Mouse (Mus musculus) T-cell, adult 2 months (primary cell): ENCODE data around the gene Hist1h4k.
"Not testable (repeated sequence)": the region's sequence is repeated elsewhere in the genome, so short reads cannot be mapped to it uniquely, and the experiment has no call there.

Experiments
- DNase-seq: peaks from one replicate; pipeline ENCODE4 v3.0.0; 2022; ENCODE audit warnings: low spot score

Hist1h4k gene

GRCm38 (mm10) chr13:21750159-21751017 is at the start of gene Hist1h4k:
Gene Hist1h4k (minus strand): TSS chr13:21750505.
- peak; percentile 86 for DNase-seq

GRCm38 (mm10) chr13:21797163-21797562 is 46.9 kb upstream of the Hist1h4k start:
- not testable (repeated sequence) for DNase-seq

DNA sequence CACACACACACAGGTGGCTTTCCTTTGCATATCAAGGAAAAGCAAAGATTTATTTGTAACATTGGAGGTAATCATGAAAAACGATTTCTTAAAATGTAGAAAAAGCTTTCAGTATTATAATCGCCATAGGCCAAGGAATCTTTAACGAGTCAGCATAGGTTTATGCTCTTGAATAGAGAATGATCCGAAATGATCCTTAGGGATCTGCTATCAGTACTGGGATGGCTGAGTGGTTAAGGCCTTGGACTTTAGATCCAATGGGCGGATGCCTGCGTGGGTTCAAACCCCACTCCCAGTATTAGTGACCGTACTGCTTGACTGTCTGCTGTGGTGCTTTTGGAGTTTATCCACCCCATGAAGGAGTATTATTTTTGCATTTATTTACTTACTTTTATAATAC is 45.3 kb upstream of the Hist1h4k start:
- DNase-seq: no peak

GRCm38 (mm10) chr13:21790601-21791283 is 40.4 kb upstream of the Hist1h4k start:
- no peak for DNase-seq

- no peak for DNase-seq
These were observed 39.6 kb upstream of the Hist1h4k start for GRCm38 (mm10) chr13:21789925-21790324.

DNA sequence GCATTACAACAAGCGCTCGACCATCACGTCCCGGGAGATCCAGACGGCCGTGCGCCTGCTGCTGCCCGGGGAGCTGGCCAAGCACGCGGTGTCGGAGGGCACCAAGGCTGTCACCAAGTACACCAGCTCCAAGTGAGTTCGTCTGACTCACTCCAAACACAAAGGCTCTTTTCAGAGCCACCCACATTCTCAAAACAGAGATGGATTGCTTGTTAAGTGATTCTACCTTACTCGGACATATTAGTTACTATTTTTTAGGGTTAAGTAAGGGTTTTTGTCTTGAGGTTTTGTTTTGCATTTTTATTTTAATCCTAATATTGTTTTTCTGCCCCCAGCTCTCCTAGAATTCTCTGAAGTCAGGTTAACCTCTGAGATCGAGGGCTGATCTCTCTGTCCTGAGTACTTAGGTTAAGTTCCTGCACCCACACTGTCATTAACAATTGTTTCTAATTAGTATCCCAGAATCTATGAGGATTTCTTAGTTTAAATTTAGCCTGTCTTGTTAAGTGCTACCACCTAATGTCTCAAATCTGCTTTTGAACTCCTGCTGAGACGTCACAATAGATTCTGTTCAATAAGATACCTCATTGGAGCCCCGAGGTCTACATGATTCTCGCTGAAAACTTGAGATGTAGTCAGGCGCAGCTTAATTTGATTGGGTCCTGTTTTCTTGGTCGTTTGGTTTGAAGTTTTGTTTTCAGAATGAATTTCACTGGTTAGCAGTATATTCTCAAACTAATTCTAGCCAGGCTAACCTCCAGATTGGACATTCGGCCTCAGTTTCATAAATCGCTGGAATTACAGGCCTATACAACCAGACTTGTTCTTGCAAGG is 37.7 kb upstream of the Hist1h4k start:
- DNase-seq: no peak

- peak; percentile 85 for DNase-seq
These were observed 36.8 kb upstream of the Hist1h4k start, which contains the start of the genes Hist1h2an and Hist1h2bp for GRCm38 (mm10) chr13:21786899-21787629. Gene Hist1h2an (minus strand): TSS chr13:21787218. Gene Hist1h2bp (plus strand): TSS chr13:21787461.

- DNase-seq: no peak
These were observed 36.0 kb upstream of the Hist1h4k start for GRCm38 (mm10) chr13:21786189-21786898.

GRCm38 (mm10) chr13:21784311-21784710 is 34.0 kb upstream of the Hist1h4k start:
- DNase-seq: no peak

GRCm38 (mm10) chr13:21783734-21784161 is 33.4 kb upstream of the Hist1h4k start:
- DNase-seq: peak; percentile 50

- peak; percentile 69 for DNase-seq
These were observed 32.9 kb upstream of the Hist1h4k start, which contains the start of gene Hist1h3i for GRCm38 (mm10) chr13:21783255-21783617. Gene Hist1h3i (minus strand): TSS chr13:21783370.

- not testable (repeated sequence) for DNase-seq
These were observed 32.3 kb upstream of the Hist1h4k start for GRCm38 (mm10) chr13:21782361-21783254.

DNA sequence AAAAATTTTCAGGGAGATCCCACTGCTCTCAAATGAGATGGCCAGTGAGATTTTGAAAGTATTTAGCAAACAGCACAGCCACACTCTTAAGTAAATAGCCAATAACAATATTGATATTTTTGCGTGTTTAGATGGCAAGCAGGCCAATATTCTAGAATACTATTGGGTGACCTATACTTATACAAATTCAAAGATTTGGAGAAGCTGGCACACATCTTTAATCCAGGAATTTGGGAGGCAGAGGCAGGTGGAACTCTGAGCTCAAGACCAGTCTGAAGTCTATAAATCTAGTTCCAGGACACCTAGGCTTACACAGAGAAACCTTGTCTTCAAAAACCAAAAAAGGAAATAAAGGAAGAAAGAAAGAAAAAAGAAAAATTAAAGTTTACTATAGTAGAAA is 31.3 kb upstream of the Hist1h4k start:
- no peak for DNase-seq

GRCm38 (mm10) chr13:21781021-21781555 is 30.8 kb upstream of the Hist1h4k start:
- no peak for DNase-seq

- DNase-seq: peak; percentile 20
These were observed 29.7 kb upstream of the Hist1h4k start, which contains the start of gene Hist1h1b for GRCm38 (mm10) chr13:21779767-21780731. Gene Hist1h1b (minus strand): TSS chr13:21780625.

DNA sequence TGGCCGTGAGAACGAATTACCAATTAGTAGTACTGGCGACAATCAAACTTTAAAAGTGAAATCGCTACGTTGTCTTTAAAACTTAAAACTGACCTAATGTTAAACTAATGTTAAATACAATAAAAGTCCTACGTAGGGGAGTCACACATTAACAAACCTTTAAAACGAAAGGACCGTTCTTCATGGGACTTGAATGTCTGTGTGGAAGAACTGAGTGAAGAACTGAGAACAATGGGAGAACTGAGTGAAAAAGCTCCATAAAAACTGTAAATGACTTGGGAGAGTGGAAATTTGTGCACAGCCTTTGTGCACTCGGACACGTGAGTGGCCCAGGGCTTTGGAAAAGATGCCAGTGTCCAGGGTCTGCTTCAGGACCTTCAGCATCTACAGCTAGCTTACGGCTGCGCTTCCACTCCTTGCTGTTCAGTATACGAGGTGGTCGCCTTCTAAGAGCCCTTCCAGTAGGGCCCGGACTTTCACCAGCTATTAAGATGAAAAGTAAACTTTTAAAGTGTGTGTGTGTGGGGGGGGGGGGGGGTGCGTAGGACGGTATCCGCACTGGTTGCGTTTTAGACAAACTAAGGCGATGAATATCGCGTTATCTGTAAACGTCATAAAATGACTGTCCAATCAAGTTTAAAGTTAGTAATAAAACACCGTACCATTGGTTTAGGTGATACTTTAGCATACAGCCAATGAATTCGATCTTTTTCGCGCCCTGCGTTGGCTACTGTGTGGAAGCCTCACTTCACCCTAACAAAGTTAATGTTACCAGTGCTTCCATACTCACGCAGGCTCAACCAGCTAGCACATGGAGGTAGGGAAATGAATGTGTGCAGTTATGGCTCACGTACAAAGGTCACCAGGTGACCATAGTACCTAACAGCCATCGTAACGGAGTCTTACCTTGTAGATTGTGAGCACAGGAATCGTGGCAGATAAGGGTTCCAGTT is 28.8 kb upstream of the Hist1h4k start:
- DNase-seq: peak; percentile 79

- DNase-seq: no peak
These were observed 5.4 kb upstream of the Hist1h4k start for GRCm38 (mm10) chr13:21755707-21756106.
